Mouse (Mus musculus) T-helper 17 cell (primary cell): ENCODE measurements at regions not wholly inside any gene's neighbourhood (a gene's known extent, or its start where the extent isn't known, plus 50 kb on each side); places are given as distances from the start of the nearest gene placed in this dataset.

Source experiments
- in situ Hi-C, 2 experiments: fragments of 300-600 bp; cut with MboI, MseI; formaldehyde crosslinking; loops; 1 replicate in 1 of 2; 2 replicates in 1 of 2; pipeline ENCODE4 v1.15.1; 2025; ENCODE audit warnings: high pct_unique_total_duplicates in 2 of 2

GRCm38 (mm10) chr9:57325962-57326361 is 63.5 kb upstream of the 1700017B05Rik start:
- in situ Hi-C loops = no loop called here

GRCm38 (mm10) chr9:57319009-57319408 is 56.6 kb upstream of the 1700017B05Rik start:
- in situ Hi-C loops = loop anchor here in 1 of 2 experiments (10.0 kb wide), 1 partner anchor 376 kb away; no protein-coding TSS in a partner anchor

- in situ Hi-C loops = loop anchor here in 1 of 2 experiments (10.0 kb wide), 1 partner anchor 377 kb away; no protein-coding TSS in a partner anchor
Observed at GRCm38 (mm10) chr9:57317531-57318201, 55.3 kb upstream of the 1700017B05Rik start.

- in situ Hi-C loops = loop anchor here in 1 of 2 experiments (10.0 kb wide), 1 partner anchor 380 kb away; no protein-coding TSS in a partner anchor
Observed at GRCm38 (mm10) chr9:57315032-57315660, 52.7 kb upstream of the 1700017B05Rik start.

DNA sequence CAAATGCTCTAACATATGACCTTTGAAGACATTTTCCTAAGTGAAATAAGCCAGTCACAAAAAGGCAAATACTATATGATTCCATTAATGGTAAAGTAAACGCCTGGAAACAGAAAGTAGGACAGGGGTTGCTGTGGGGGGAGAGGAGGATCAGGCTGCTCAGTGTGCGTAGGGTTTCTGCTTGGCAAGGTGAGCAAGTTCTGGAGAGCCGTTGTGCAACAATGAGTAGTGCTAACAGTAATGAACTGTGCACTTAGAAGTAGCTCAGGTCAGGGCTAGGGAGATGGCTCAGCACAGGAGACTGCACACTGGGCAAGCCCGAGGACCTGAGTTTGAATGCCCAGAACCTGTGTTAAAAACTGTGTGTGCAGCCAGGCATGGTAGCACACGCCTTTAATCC is 51.5 kb upstream of the 1700017B05Rik start:
- in situ Hi-C loops = loop anchor here (5.0 to 10.0 kb wide), 2 partner anchors 68 to 381 kb away; no protein-coding TSS in a partner anchor

DNA sequence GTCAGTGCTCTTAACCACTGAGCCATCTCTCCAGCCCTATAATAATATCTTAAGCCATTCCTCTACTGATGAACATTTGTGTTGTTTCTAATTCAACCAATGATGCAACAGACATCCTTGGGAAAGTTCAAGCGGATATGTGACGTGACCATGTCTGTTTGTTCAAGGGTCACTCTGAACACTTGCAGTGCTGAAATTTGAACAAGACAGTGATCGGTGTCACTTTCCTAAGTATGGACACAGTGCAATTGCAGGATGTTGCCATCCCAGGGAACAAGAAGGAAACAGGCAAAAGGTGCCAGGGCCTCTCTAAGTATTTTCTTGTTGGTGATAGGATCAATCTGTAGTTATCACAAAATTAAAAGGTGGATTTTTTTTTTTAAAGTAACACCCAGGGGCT is 50.1 kb upstream of the 1700017B05Rik start:
- in situ Hi-C loops = loop anchor here (5.0 to 10.0 kb wide), 2 partner anchors 70 to 382 kb away; no protein-coding TSS in a partner anchor
